Mouse (Mus musculus): ENCODE data around the gene Tjp2.

The Tjp2 gene

DNA sequence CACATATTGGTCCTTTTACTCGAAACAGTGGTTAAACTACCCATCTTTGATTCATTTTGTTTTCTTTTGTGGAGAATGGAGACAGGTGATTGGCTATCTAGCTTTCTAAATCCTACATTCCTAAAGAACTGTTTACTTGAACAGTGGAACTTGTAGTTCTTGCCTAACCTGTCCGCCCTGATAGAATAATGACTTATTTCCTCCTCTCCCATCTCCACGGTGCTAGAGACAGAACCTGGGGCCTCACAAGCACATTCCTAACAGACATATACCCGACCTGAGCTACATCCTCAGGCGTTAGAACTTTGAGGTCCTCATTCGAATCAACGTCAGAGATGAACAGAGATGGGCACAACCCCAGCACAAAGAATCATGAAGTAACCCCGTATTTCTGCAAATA lies 44.4 kb downstream of the Tjp2 start:
- no peak for DNase-seq (ENCODE audit: low read depth, low spot score)

DNA sequence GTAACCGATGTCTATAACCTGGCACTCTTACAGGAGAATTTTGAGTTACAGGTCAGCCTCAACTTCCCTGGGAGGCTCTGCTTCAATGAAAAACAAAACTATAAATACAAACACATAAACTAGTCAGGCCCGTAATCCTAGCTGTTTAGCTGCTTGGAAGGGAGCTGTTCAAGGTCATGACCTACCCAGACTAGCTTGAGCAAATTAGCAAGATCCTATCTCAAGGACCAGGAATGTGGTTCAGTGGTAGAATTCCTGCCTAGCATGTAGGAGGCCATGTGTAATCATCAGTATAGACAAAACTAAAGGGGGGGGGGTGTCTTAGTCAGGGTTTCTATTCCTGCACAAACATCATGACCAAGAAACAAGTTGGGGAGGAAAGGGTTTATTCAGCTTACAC lies 46.7 kb downstream of the Tjp2 start:
- DNase-seq (ENCODE audit: low read depth, low spot score): no peak

DNA sequence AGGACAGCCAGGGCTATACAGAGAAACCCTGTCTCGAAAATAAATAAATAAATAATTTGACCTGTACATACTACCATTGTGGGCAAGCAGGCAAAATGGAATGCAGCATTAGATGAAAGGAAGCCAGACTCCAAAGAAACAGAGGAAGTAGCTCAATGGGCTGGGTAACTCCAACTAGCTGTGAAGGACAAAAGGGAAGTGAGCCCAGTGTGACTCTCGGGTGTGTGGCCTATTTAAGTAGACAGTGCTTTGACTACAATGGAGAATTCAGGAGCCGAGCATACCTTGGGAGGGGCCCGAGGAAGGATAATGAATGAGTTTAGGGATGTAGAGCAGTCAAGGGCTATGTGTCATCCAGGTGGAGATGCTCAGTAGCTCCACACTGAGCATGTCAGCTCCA lies 48.1 kb downstream of the Tjp2 start:
- DNase-seq (ENCODE audit: low read depth, low spot score): no peak

DNA sequence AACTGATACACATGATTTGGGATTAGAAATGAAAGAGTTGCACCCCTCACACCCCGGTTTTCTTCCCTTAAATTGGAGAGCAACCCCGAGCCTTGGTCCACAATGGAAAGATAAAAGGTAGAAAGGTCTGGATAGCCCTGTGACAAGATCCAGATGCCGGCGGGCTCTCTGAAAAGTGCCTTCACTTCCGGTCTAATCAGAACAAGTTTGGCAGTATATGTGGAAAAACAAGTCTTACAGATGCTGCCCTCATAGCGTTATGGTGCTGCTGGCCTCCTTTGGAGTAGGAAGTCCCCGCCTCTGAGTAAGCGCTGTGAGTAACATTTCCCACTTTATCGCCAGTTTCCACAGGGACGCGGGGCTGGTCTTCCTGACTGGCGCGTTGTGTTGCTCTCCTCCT lies 49.9 kb downstream of the Tjp2 start:
- DNase-seq (ENCODE audit: low read depth, low spot score): peak; percentile 61

DNA sequence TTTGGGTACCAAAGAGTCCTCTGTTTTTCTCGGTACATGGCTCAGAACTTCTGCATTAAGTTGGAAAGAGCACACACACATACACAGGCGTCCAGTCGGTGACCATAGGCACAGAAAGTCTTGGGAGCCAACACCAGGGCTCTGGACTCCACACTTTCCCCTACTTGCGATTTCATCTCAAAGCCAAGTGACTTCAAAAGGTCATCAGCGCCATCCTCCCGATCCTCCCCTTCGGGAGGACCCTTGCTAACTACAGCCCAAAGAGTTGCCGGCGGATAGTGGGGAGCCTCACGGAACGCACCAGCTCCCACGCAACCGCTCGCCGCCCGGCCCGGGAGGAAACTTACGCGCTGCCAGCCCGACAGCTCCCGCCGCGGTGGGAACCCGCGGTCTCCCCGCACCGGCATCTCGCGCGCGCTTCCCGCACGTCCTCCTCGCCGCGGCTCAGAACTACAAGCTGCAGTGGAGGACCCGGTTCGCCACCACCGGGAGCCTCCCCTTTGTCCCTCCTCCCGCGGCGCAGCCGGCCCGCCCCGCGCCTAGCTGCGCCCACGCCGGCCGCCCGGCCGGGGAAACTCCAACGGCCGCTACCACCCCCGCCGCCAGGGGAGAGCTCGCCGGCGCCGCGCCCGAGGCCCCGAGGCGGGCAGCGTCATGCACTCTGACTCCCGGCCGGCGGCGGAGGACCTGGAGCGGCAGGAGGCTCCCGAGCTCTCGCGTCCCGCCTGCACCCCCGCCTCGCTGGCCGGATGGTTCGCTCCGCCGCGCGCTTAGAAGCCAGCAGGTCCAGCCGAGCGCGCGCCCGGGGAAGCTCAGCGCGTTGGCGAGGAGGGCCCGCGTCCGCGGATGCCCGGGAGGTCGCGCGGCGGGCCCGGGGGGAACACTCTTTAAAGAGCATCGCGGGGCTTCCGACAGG lies 51.0 kb downstream of the Tjp2 start:
- peak; percentile 98 for DNase-seq (ENCODE audit: low read depth, low spot score)

DNA sequence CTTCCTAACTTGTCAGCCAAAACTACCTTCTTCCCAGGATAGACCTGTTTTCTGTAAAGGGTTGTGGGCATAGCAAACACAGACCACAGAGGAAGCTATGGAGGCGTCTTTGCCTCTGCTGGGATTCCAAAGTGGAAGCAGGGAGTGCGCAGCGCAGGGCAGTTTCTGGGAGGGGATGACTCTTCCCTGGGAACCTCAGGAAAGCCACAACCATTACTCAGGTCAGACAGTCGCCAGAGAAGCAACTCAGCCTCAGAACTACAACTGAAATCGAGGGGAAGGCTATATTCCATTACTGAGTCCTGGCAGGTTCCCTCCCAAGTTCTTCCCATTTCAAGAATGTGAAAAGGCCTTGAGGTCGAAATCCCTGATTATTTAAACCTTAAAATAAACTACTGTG lies 51.8 kb downstream of the Tjp2 start:
- DNase-seq (ENCODE audit: low read depth, low spot score): no peak

DNA sequence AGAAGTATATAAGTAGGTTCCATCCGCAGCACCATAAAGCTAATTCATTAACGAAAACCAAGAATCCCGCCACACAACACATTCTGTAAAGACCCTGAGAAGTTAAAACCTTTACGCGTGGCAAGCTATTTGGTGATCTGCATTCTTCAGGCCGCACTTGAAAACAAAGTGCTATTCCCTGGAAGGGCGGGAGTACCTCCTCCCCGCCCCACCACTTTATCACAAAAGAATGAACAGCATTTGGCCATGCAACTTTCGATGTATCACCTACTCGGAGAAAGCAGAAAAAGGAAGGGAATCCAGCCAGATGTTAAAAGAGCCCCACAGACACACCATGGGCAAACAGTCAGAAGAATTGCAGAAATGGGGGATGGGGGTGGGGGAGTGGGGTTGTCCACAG lies 56.3 kb downstream of the Tjp2 start:
- no peak for DNase-seq (ENCODE audit: low read depth, low spot score)

DNA sequence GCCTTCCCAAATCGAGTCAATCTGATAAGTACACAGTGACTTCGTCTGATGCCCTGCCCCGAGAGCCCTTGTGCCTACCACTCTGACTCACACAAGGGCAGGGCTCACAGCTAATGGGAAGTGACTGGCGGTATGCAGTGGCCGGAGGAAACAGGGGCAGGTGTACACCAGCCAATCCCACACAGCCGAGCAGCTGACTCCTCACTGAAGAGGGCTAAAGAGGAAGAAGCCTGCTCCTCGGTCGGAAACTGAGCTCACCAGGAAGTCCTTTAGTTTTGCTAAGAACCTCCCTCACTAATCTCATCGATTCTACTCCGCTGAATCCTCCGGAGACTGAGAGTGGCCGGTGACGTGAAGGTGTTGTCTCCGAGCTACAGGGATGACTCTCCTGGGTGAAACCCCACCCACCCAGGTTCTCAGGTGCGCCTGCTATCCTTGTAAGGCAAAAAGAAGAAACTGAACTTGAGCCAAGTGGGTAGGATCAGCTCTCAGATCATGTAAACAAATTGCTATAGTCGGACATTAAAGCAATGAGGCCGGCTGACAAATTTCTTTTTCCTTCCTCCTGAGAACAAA lies 58.2 kb downstream of the Tjp2 start:
- DNase-seq (ENCODE audit: low read depth, low spot score): peak; percentile 34

DNA sequence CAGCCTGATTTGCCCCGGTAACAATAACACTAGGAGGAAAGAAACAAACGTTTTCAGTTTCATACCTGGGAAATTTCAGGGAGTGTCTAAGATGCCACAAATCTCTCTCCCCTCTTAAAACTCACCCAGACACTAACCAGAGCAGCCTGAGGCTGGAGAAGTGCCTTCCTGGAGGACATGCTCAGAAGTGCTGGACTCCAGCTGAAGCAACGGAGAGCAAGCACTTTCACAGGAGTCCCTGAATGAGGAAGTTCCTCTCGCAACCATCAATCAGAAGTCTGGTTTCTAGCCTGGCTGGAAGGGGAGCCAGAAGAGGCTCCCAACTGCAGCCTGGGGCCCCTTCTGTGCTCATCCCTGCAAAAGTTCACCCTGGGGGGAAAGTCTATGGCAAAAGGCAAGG lies 60.9 kb downstream of the Tjp2 start:
- DNase-seq (ENCODE audit: low read depth, low spot score): no peak

DNA sequence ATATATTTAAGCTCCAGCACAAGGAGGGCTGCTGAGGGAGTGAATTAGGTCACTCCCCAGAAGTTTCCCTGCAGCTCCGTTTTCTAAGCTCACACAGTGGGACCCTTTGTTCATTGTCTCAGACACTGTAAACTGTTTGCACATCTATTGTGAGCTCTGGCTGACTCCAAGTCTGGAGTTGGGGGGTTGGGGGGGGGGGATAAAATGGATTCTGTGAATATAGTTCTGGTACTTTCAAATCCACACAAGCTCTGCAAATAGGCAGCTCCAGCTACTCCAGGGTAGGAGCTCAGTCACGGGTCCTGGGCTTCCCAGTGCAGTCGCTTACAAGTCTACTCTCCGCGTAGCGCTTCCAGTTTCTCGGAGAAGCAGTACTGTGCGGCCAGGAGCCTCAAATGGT lies 64.4 kb downstream of the Tjp2 start:
- DNase-seq (ENCODE audit: low read depth, low spot score): peak; percentile 80

DNA sequence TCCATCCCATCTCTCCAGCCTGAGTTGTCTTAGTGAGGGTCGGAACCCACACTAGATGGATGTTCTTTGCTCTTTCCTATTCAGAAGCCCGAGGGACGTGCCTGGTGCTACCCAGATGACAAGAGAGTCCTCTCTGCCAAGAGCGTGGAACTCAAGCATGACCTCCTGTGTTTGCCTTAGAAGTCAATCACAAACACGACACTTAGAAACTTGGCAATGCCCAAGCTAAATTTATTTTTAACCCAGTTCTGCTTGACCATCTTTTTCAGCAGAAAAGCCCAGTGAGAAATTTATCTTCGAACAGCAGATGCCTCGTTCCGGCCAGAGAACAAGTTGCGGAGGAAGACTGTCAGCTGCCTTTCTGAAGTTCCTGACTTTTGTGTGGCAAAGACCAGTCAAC lies 65.1 kb downstream of the Tjp2 start:
- DNase-seq (ENCODE audit: low read depth, low spot score): no peak

DNA sequence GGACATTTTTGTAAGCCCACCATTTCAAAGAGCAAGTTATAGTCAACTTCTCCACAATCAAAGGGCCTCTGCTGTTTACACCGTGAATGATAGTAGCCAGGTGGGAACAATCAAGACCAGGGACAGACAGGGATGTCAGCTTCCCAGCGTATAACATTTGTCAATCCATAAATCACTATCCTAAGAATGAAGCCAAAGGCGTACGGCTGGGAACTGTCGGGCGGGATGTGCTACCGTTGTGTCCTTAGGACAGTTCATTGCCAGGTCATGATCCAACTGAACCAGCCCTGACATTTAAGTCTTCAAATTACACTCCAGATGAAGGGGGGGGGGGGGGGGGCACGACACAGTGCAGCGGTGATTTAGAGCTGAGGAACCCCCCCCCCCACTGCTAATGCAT lies 65.5 kb downstream of the Tjp2 start:
- DNase-seq (ENCODE audit: low read depth, low spot score): no peak

DNA sequence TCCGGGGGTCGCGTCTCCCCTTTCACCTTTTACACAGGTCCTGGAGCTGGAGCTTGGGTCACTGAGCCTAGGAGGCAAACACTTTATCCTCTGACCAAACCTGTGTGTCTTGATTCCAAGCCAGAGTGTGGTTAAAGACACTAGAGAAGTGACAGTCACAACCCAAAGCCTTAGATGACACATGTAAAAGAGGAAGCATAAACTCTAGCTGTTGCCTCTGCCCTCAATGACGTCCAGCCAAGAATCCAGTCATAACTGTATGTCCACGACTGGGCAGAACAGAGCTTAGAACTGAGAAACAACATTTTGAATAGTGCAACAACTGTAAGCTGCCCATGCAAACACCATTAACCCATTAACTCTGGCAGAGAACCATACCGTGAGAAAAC lies 68.8 kb downstream of the Tjp2 start:
- no peak for DNase-seq (ENCODE audit: low read depth, low spot score)

DNA sequence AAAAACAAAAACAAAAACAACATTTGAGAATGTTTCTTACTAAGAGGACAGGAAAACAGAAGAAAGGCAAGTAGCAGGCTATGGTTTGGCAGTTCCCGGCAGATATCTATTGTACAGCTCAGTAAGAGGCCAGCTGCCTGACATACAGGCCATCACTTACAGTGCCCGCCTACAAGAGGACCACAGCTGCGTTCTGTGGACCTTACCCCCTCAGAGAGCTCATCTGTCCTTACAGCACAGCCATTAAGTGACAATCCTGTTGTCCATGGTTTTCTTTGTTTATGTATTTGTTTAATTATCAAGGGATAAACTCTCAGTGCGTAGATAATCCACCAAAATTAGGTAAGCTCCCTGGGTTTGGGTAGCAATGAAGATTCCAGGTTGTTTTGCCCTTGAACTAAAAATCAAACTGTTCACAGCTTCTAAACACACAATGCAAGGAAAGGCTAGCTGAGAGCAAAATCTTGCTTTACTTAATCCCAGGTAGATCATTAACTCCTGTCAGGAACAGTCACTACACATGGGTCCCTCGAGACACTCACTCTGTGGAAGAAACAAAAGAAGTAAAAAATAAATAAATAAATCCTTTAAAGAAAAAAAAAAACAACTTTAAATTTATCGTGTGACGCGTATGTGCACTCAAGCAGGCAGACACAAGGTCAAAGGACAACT lies 69.3 kb downstream of the Tjp2 start:
- DNase-seq (ENCODE audit: low read depth, low spot score): no peak

DNA sequence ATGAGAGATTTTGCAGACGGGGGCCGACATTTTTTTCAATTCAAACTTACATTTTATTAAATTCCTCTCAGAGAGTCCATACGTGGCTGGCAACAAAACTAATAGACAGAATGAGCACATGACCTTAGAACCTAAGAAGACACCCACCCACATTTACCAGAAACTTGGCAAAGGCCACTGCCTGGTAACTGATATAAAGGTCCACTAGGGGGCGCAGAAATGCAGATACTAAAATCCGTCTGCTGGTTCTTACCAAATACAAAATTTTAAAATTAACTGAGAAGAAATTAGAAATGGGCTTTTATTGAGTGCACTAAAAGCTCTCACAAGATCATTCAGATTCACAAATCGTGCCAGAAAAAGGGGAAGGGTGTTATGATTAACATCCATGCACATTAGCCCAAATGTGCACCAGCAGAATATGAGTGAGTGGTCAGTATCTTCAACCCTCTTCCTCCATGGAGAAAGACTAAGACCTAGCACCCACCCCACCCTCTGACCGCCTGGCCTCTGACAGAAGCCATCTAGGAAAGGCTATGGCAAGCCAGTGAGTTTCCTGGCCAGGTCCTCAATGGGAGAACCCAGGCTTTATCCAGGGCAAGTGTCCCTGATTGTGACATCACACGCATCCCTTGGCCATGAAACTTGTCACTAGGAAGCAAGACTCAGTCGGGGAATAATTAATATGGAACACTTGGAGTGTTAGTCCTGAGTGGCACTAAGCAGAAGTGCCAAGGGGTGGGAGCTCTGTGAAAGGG lies 71.4 kb downstream of the Tjp2 start:
- DNase-seq (ENCODE audit: low read depth, low spot score): peak; percentile 81

DNA sequence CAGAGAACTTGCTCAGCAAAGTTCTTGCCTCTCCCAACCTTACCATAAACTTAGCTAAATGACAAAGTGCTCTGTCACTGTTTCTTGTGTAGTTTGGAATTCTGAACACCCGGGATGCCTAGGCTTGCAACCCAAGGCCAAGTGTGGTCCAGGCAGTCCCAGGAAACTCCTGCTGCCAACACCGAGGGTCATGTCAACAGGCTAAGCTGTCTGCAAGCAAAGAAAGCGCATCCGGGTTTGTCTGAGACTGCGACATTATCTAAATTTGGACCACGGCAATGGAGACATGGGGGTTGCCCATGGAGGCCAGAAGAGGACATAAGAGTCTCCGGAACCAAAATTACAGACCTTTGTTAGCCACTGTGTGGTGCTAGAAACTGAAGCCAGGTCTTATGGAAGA lies 80.8 kb downstream of the Tjp2 start:
- DNase-seq (ENCODE audit: low read depth, low spot score): no peak

DNA sequence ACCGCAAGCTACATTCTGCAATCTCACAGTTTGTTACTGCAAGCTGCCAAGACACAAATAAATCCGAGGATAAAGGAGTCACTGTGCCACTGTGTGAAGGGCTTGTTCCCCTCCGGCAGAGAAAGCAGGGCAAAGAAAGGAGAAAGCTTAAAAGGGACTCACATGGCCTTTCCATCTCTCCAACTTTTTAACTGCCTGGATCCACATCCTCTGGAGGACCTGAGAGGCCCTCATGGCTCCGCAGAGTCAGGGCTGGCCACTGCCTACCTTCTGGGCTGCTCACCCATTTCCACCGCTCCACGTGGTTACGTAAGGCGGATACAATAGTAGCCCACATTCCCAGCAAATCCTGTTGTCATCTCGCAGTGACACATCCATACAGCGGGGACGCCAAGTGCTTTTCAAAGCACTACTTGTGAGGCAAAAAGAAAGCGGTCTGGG lies 82.2 kb downstream of the Tjp2 start:
- DNase-seq (ENCODE audit: low read depth, low spot score): peak; percentile 88

DNA sequence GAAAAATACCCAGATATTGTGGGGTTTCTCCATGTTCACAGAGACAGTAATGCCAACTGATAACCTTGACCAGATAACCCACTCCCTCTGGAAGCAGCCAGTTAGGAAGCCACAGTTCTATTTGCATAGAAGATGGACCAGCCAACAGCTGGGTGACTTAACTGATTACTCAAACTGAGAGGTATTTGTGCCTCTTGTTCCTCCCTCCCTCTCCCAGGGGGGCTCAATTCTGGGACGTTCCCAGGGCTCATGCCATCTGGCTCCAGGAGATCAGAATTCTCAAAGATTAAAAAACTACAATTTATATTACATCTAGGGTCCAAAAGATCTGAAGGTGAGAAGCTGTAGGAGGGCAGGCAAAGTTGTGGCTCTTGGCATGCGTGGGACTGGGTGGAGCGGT lies 84.5 kb downstream of the Tjp2 start:
- DNase-seq (ENCODE audit: low read depth, low spot score): no peak

DNA sequence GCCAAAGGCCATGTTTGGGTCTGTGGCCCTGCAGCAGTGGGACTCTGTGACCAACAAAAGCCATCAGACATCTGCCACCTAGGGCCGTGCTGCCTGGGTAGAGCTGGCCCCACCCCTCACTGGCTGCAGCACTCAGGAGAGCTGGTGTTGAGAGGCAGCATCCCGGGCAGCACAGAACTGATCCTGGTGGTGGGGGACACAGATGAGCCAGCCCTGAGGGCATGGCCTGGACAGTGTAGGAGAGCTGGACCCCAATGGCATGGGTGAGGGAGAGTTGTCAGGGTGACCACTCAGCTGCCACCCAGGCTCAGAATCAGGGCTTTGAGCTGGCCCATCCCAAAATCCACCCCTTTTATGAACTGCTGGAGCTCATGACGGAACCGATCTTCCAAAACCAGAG lies 87.4 kb downstream of the Tjp2 start:
- no peak for DNase-seq (ENCODE audit: low read depth, low spot score)

DNA sequence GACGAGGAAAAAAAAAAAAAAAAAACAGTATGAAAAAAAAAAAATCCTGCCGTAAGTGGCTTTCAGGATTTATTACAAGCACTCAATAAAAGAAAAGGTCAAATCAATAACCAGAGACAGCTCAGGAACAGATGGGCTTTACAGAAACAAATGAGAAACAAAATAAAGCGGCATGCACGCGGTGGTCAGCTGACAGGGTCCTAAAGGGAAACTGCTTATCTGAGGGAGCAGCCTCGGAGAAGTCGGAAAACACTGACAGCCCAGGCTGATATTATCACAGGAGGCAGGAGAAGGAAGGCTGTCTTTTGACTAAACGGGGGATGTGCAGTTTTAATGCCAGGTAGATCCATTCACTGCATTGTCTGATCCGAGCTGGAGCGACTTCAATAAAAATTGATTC lies 89.8 kb downstream of the Tjp2 start:
- peak; percentile 42 for DNase-seq (ENCODE audit: low read depth, low spot score)

DNA sequence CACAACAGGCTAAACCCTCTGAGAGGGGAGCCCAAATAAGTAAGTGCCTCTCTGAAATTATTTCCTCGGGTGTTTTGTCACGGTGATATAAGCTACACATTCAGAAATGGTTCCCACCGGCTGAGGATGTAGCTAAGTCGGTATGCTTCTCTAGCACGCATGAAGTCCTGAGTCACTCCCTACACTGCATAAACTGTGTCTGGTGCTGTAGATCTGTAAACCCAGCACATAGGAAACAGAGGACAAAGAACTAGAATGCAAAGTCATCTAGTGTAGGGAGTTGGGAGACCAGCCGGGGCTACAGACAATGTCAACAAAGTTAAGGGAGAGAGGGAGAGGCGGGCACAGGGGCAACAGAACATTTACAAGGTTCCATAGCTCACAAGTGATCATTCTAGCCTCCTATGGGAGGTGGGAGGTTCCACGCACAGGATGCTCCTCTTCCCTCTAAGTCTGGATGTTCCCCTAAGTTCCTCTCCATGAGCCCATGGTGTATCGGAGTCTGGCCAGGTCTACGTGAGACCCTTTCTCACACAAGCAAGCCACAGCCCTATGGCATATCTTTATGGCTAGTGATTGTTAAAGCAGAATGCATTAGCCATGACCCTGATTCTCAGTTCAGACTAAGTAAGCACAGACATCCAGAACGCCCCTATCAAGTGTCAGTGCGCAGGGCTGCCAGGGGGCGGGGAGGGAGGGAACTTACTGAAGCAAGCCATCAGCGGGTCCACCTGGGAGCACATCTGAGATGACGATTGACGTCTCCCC lies 90.5 kb downstream of the Tjp2 start:
- no peak for DNase-seq (ENCODE audit: low read depth, low spot score)
